Mouse (Mus musculus) small intestine, adult 10 weeks (tissue): ENCODE data around the gene Anapc15-ps. TPM values are rescaled to one million over a fixed set of nuclear protein-coding genes. Genes with fewer than 3 reads are reported as not detected.

Experiments used
- polyA plus RNA-seq: library from polyadenylated mRNA; stranded (reverse); fragments of 350-450 nt; fragmentation: Illumina TruSeq; extraction: RNeasy Lipid Tissue Mini Kit (QIAGEN cat#74804); gene quantifications from one replicate; pipeline ENCODE4 v1.2.3, GENCODE M21; 2014; ENCODE audit warnings: low replicate concordance

Gene Anapc15-ps
- polyA plus RNA-seq: not detected

GRCm38 (mm10) chr10:95673351-95673750 is at the start of gene Anapc15-ps:
Gene Anapc15-ps, minus strand, starts transcription at chr10:95673451.

Other genes with a start within 250 kb of the Anapc15-ps start
- 185 TPM for gene Mrpl42, start 171.5 kb downstream of the Anapc15-ps start, polyA plus RNA-seq
- gene Ube2n, start 158.3 kb downstream of the Anapc15-ps start, polyA plus RNA-seq: 556 TPM
- gene Nudt4, start 109.3 kb downstream of the Anapc15-ps start, polyA plus RNA-seq: 411 TPM
- not detected for gene Gm33543, start 169.5 kb upstream of the Anapc15-ps start, polyA plus RNA-seq